Mouse (Mus musculus) spleen, adult 2 months (tissue): ENCODE measurements around the gene Vmn2r66. TPM values are rescaled to one million over a fixed set of nuclear protein-coding genes. Genes with fewer than 3 reads are reported as not detected.

ENCODE experiments used
- DNase-seq, 2 experiments: peaks; one replicate each; pipeline versions ENCODE4 v3.0.0 to v3.0.0-alpha.2; 2012 to 2021; ENCODE audit warnings: low spot score in 2 of 2, low read depth in 1 of 2
- H3K27ac ChIP-seq: fragments of 200-500 bp; 2 replicates; pipeline ENCODE4 v1.5.1; 2012; ENCODE audit warnings: low read length, inconsistent platforms; ENCODE audit not compliant: insufficient read depth
- H3K27me3 ChIP-seq: fragments of 200-500 bp; 2 replicates; pipeline ENCODE4 v1.6.1; 2012; ENCODE audit warnings: mild to moderate bottlenecking, moderate library complexity, low read length, inconsistent platforms; ENCODE audit not compliant: control insufficient read depth, insufficient read depth
- H3K36me3 ChIP-seq: fragments of 200-500 bp; 2 replicates; pipeline ENCODE4 v1.6.1; 2012; ENCODE audit warnings: mild to moderate bottlenecking, low read length, inconsistent platforms; ENCODE audit not compliant: control insufficient read depth, insufficient read depth
- H3K4me1 ChIP-seq: fragments of 200-500 bp; 2 replicates; pipeline ENCODE4 v1.6.1; 2011; ENCODE audit warnings: inconsistent platforms; ENCODE audit not compliant: control insufficient read depth, insufficient read depth, insufficient read length
- H3K4me3 ChIP-seq: fragments of 200-500 bp; 2 replicates; pipeline ENCODE4 v1.5.1; 2011; ENCODE audit warnings: mild to moderate bottlenecking, inconsistent platforms; ENCODE audit not compliant: insufficient read depth, insufficient read length; ENCODE audit errors: extremely low read depth
- CTCF ChIP-seq: fragments of 200-500 bp; IDR thresholded peaks from 2 replicates; pipeline ENCODE4 v1.5.1; 2011; ENCODE audit warnings: mild to moderate bottlenecking, inconsistent platforms; ENCODE audit not compliant: insufficient read depth, insufficient read length, insufficient replicate concordance; ENCODE audit errors: extremely low read depth
- POLR2A ChIP-seq: fragments of 200-500 bp; IDR thresholded peaks from 2 replicates; pipeline ENCODE4 v1.6.1; 2011; ENCODE audit warnings: low read depth, low read length, inconsistent platforms
- WGBS: fragments of 180-500 bp; shearing (Covaris S2); methylation state at CpG from one replicate; pipeline ENCODE4 v1.1.7; 2018; 5-methylcytosine and 5-hydroxymethylcytosine counted together
- polyA plus RNA-seq: library from polyadenylated mRNA; depleted of rRNA; stranded (reverse); fragments of >200 nt; gene quantifications from 2 replicates; pipeline ENCODE4 v1.2.3, GENCODE M21; 2012; rRNA removed

Vmn2r66 gene
- polyA plus RNA-seq, result not detected in 2 replicates

- Histone ChIP-seq H3K4me3 (no peak within 1 kb of the TSS), H3K27me3 (no peaks in the 10 kb centered on the region), H3K27ac (no peak within 1 kb of the TSS), H3K36me3 (no peaks in the 10 kb centered on the region), H3K4me1 (no peaks in the 10 kb centered on the region)
- no peak for TF ChIP-seq POLR2A
- TF ChIP-seq CTCF, result no peak
- 82% methylated on average over 1 of the region's 1 CpGs for WGBS
- DNase-seq, result no peak
These were observed at the start of gene Vmn2r66 for GRCm38 (mm10) chr7:85012168-85012567. Gene Vmn2r66 (minus strand): TSS chr7:85012268.

DNA sequence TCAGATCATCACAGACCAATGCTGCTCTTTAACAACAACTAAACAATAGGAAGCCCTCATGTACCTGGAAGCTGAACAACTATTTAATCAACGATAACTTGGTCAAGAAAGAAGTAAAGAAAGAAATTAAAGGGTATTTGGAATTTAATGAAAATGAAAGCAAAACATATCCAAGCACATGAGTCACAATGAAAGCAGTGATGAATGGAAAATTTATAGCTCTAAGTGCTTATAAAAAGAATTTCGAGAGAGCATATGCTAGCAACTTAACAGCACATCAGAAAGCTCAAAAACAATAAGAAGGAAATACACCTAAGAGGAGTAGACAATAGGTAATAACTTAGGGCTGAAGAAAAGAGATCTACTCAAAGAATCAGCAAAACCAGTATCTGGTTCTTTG lies 15.4 kb downstream of the Vmn2r66 start:
- Histone ChIP-seq H3K4me1 (no peaks in the 10 kb centered on the region), H3K4me3 (no peak overlapping the region), H3K27me3 (no peaks in the 10 kb centered on the region), H3K36me3 (no peaks in the 10 kb centered on the region), H3K27ac (no peak overlapping the region)
- whole genome bisulfite sequencing, result 70% methylated on average over 2 of the region's 2 CpGs
- TF ChIP-seq CTCF (no peak), POLR2A (no peak)
- no peak for DNase-seq

DNA sequence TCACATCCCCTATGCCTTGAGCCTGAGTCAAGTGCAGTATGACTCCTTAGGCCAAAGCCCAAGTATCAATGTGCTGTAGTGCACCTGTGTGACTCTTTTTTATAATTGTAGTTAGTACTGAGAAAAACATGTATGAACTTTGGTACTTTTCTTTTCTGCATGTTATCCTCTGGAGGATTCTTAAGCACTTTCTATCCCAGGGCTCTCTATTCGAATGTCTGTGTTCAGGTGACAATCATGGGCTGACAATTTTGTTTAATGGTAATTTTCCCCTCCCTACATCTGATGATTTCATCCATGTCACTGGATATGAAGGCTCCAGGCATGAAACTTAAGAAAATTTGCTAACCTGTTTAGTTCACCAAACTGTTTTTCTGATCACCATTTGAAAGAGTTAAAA lies 48.1 kb downstream of the Vmn2r66 start, which contains the start of gene Vmn2r65:
Gene Vmn2r65, minus strand, starts transcription at position 101 of the 400 bp plus-strand sequence.
- Histone ChIP-seq H3K27me3 (no peaks in the 10 kb centered on the region), H3K27ac (no peak within 1 kb of the TSS), H3K4me1 (no peaks in the 10 kb centered on the region), H3K36me3 (no peaks in the 10 kb centered on the region), H3K4me3 (no peak within 1 kb of the TSS)
- DNase-seq, result no peak
- 38% methylated on average over 1 of the region's 1 CpGs for WGBS
- no peak for TF ChIP-seq CTCF
- no peak for TF ChIP-seq POLR2A

Other genes starting within 250 kb of the Vmn2r66 start
- gene Olfr291, start 158.7 kb downstream of the Vmn2r66 start, polyA plus RNA-seq, result not detected in 2 replicates
- not detected in 2 replicates for gene Vmn2r65, start 48.2 kb downstream of the Vmn2r66 start, polyA plus RNA-seq
- not detected in 2 replicates for gene Vmn2r67, start 143.7 kb upstream of the Vmn2r66 start, polyA plus RNA-seq
- not detected in 2 replicates for gene Vmn2r68, start 225.5 kb upstream of the Vmn2r66 start, polyA plus RNA-seq